Mouse (Mus musculus) heart, embryonic 15.5 days (tissue): ENCODE measurements around the gene Ubap1l. TPM values are rescaled to one million over a fixed set of nuclear protein-coding genes. Genes with fewer than 3 reads are reported as not detected.

Experiments
- ATAC-seq: fragments of 200-750 bp; cut with Nextera tagmentation; replicated peaks from 2 replicates; pipeline ENCODE4 v1.8.0; 2017; ENCODE audit warnings: low read depth, moderate TSS enrichment; ENCODE audit not compliant: insufficient number of reproducible peaks, insufficient read depth, low FRiP score
- H3K27ac ChIP-seq: fragments of 300-500 bp; sonication (generic); 2 replicates; pipeline ENCODE4 v1.5.1; 2015; ENCODE audit warnings: mild to moderate bottlenecking, inconsistent platforms
- H3K27me3 ChIP-seq: fragments of 300-500 bp; sonication (generic); 2 replicates; pipeline ENCODE4 v1.6.1; 2015; ENCODE audit warnings: inconsistent platforms
- H3K36me3 ChIP-seq: fragments of 300-500 bp; sonication (generic); 2 replicates; pipeline ENCODE4 v1.6.1; 2015; ENCODE audit warnings: mild to moderate bottlenecking, inconsistent platforms
- H3K4me1 ChIP-seq: fragments of 300-500 bp; sonication (generic); replicated peaks from 2 replicates; pipeline ENCODE4 v1.6.1; 2015; ENCODE audit warnings: inconsistent platforms
- H3K4me2 ChIP-seq: fragments of 300-500 bp; sonication (generic); 2 replicates; pipeline ENCODE4 v1.6.1; 2015; ENCODE audit warnings: inconsistent platforms, mild to moderate bottlenecking, moderate library complexity
- H3K4me3 ChIP-seq: fragments of 300-500 bp; sonication (generic); 2 replicates; pipeline ENCODE4 v1.5.1; 2015; ENCODE audit warnings: mild to moderate bottlenecking, inconsistent platforms
- H3K9ac ChIP-seq: fragments of 300-500 bp; sonication (generic); 2 replicates; pipeline ENCODE4 v1.6.1; 2015; ENCODE audit warnings: mild to moderate bottlenecking, inconsistent platforms
- H3K9me3 ChIP-seq: fragments of 300-500 bp; sonication (generic); replicated peaks from 2 replicates; pipeline ENCODE4 v1.6.1; 2016; ENCODE audit warnings: inconsistent platforms
- whole genome bisulfite sequencing: fragments of 180-500 bp; shearing (Covaris S2); methylation state at CpG from one replicate; pipeline ENCODE4 v1.1.7; 2015; ENCODE audit warnings: mixed read lengths; 5-methylcytosine and 5-hydroxymethylcytosine counted together
- polyA plus RNA-seq: library from polyadenylated mRNA; unstranded; fragments of >200 nt; fragmentation: Nextera tagmentation; extraction: Ambion mirVana; gene quantifications from 2 replicates; pipeline ENCODE4 v1.2.1, GENCODE M21; 2015

Gene Ubap1l
- polyA plus RNA-seq, 1 experiment from 2014 or later, result 0.09 TPM

DNA sequence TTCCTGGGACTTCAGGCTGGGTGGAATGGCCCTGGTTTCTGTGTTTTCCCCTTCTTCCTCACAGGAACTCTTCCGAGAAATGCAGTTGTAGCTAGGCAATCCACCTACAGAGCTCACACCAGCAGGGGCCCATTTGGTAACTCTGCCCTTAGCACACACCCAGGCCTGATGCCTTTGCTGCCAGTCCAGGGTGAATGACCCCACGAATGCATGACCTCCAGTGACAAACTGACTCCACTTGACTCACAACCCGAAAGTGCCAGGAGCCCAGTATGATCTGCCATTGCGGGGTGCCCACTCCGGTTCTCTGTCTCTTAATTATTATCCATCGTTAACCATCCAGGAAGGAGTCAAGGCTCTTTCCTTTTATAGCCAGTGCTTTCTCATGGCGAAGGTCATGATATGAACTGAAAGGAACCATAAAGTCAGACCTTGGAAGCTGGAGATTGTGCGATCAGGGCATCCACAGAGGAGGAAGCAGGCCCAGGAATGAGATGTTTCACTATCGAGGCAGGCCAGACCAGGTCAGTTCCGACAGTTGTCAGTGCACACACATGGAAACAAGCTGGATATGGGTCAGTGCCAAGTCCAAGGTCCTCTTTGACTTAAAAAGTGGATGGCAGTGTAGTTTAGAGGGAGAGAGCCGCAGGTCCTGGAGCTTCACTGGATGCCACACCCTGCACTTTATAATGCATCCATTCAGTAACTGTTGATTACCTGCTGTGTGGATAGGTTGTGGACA lies 62.1 kb downstream of the Ubap1l start, which contains the start of gene Slc51b:
Slc51b (minus strand) TSS at position 196 of the 742 bp plus-strand sequence.
- WGBS, result 71% methylated on average over 11 of the region's 11 CpGs
- no peak within 1 kb of the TSS for H3K4me3 ChIP-seq
- no peaks in the 10 kb centered on the region for H3K4me1 ChIP-seq
- H3K27me3 ChIP-seq, result no peaks in the 10 kb centered on the region
- no peaks in the 10 kb centered on the region for H3K9me3 ChIP-seq
- no peak within 1 kb of the TSS for H3K27ac ChIP-seq
- no peak for ATAC-seq
- H3K4me2 ChIP-seq, result no peak within 1 kb of the TSS
- no peak within 1 kb of the TSS for H3K9ac ChIP-seq
- no peaks in the 10 kb centered on the region for H3K36me3 ChIP-seq

DNA sequence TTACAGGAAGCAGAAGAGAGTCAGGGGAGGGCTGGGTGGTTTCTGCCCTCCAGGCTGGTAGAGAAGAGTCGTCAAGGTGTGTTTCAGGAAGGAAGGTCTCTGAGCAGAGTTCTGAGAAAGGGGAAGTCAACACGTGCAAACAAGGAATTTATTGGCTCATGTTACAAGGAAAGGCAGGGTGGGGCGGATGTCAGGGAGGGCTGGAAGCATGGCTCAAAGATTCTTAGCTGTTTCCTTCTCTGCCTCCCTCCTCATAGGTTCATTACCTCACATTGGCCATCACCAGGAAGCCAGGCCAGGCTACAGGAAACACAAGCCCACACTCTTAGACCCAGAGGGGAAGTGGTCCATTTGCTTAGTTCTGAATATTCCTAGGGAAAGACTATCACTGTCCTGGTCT lies 63.6 kb downstream of the Ubap1l start:
- H3K9me3 ChIP-seq, result no peaks in the 10 kb centered on the region
- H3K4me3 ChIP-seq, result no peak overlapping the region
- no peak overlapping the region for H3K9ac ChIP-seq
- ATAC-seq, result no peak
- H3K27ac ChIP-seq, result no peak overlapping the region
- H3K36me3 ChIP-seq, result no peaks in the 10 kb centered on the region
- H3K27me3 ChIP-seq, result no peaks in the 10 kb centered on the region
- no peaks in the 10 kb centered on the region for H3K4me1 ChIP-seq
- no peak overlapping the region for H3K4me2 ChIP-seq
- WGBS, result 28% methylated on average over 3 of the region's 3 CpGs

DNA sequence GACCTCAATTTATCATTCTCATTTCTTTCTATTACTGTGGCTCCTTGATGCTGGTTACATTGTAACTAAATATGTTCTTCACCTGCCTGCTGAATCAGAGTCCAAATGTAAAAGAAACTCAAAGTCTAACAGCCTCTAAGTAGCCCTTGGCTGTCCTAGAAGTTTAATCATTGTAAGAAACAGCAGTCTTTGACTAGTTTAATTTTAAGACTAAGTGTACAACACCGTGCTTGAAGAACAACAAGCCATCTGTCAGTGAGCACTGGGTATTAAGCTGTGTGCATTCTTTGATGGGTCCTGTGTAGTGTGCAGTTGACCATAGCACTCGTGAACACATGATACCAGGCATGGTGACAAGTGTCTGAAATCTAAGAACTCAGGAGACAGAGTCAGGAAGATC lies 66.7 kb downstream of the Ubap1l start:
- 62% methylated on average over 2 of the region's 2 CpGs for WGBS

DNA sequence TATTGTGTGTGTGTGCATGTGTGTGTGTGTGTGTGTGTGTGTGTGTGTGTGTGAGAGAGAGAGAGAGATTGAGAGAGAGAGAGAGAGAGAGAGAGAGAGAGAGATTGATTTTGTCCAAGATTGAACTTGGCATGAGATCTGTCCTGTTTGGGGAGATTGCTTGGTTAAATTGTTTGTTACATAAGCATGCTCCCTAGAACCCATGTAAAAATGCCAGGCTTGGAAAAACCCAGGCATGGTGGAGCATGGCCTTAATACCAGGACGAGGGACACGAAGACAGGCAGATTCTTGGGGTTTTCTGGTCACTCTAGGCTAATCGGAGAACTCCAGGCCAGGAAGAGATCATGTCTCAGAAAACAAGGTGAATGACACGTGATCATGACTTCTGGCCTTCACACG lies 67.2 kb downstream of the Ubap1l start:
- Histone ChIP-seq H3K4me3 (no peak overlapping the region), H3K4me2 (no peak overlapping the region), H3K4me1 (no peaks in the 10 kb centered on the region), H3K9ac (no peak overlapping the region), H3K27me3 (no peaks in the 10 kb centered on the region), H3K9me3 (no peaks in the 10 kb centered on the region), H3K27ac (no peak overlapping the region), H3K36me3 (no peaks in the 10 kb centered on the region)
- 83% methylated on average over 5 of the region's 5 CpGs for WGBS
- ATAC-seq, result no peak

More for the DNA sequence above, 66.7 kb downstream of the Ubap1l start:
- no peak overlapping the region for H3K27ac ChIP-seq
- no peak overlapping the region for H3K4me3 ChIP-seq
- no peaks in the 10 kb centered on the region for H3K4me1 ChIP-seq
- no peaks in the 10 kb centered on the region for H3K9me3 ChIP-seq
- H3K36me3 ChIP-seq, result no peaks in the 10 kb centered on the region
- no peak for ATAC-seq
- no peak overlapping the region for H3K9ac ChIP-seq
- no peaks in the 10 kb centered on the region for H3K27me3 ChIP-seq
- H3K4me2 ChIP-seq, result no peak overlapping the region

Other genes starting within 250 kb of the Ubap1l start
- 0.19 and 0.71 TPM in 2 replicates for gene Igdcc3, start 219.9 kb upstream of the Ubap1l start, polyA plus RNA-seq
- gene Parp16, start 165.7 kb upstream of the Ubap1l start, polyA plus RNA-seq, result 5.3 and 5.8 TPM in 2 replicates
- 0.03 and 0.04 TPM in 2 replicates for gene Cilp, start 95.9 kb upstream of the Ubap1l start, polyA plus RNA-seq
- 44.4 and 46.4 TPM in 2 replicates for gene Clpx, start 66.8 kb upstream of the Ubap1l start, polyA plus RNA-seq
- gene Pdcd7, start 14.9 kb upstream of the Ubap1l start, polyA plus RNA-seq, result 5.8 and 7.1 TPM in 2 replicates
- gene Kbtbd13, start 30.6 kb downstream of the Ubap1l start, polyA plus RNA-seq, result 1.00 and 1.7 TPM in 2 replicates
- 7.6 and 8.9 TPM in 2 replicates for gene Rasl12, start 37.5 kb downstream of the Ubap1l start, polyA plus RNA-seq
- not detected in 2 replicates for gene Slc51b, start 61.9 kb downstream of the Ubap1l start, polyA plus RNA-seq
- gene Mtfmt, start 74.7 kb downstream of the Ubap1l start, polyA plus RNA-seq, result 13.2 and 13.6 TPM in 2 replicates
- gene Spg21, start 99.9 kb downstream of the Ubap1l start, polyA plus RNA-seq, result 52.9 and 62.7 TPM in 2 replicates
- gene Ankdd1a, start 159.2 kb downstream of the Ubap1l start, polyA plus RNA-seq, result not detected in 2 replicates
- gene Plekho2, start 219.0 kb downstream of the Ubap1l start, polyA plus RNA-seq, result 9.8 and 14.8 TPM in 2 replicates
- gene Pif1, start 226.1 kb downstream of the Ubap1l start, polyA plus RNA-seq, result 9.8 and 12.8 TPM in 2 replicates